Mouse (Mus musculus): ENCODE results near the gene Rnf114.

The Rnf114 gene

DNA sequence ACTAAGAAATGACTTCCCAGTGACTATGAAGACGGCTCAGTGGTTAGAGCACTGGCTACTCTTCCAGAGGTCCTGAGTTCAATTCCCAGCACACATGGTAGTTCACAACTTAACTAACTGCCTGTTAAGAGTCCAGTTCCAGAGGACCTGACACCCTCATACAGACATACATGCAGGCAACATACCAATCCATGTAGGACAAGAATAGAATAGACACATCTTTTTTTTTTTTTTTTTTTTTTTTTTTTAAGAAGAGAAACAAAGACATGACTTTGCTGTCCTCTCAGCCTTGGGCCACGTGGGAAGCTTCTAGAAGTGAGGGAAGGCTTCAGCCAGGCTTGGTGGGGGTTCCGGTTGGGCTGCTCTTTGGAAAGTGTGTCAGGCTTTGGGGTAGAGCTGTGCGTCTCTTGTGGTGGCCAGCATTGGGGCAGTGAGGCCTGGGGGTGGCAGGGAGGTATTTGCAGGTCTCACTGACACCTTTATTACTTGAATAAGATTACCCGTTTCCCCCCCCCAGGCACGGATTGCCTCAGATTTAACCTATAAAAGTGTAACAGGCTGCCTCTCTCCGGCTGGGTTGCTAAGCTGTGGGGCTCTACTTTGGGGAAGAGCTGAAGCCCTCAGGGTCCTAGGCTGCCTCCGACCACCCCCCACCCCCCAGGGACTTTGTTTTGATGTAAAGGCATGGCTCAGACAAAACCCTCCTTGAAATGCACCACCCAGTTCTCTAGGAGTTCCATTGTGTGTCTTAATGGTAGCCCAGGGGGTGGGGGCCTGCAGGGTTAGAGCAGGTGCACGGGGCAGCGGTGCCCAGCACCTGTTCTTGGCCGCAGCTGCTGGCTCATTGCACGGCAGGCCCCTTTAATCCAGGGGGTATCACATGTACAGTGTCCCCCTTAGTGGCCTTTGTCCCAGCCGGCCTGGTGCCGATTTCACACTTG lies 47.4 kb downstream of the Rnf114 start:
- DNase-seq (ENCODE audit: low read depth in 1 of 2, low spot score in 2 of 2): no peak

DNA sequence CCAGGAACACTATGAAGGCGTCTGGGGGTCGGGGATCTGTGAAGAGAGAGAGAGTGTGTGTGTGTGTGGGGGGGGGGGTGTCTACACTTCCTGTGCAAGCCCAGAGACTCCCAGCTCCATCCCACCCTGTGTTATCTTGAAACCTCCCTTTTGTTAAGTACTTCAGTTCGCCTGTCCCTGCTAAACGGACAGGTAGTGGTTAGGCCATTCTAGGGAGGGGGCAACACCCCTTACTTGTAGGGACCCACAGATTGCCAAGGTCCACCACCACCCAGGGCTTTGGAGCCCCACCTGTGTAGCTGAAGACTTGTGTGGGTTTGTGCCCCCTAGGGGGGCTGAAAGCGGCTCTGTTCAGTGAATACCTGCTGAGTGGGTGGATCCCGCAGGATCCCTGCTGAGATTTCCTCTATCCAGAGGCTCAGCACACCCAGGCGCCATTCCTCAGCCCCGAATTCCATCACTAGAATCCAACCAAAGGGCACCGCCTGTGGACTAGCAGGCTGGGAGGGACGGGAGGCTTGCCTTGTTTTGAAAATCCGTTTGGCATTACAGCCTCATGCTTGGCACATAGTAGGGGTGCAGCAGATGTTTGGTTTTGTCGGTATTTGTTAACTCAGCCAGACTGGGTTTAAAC lies 48.1 kb downstream of the Rnf114 start:
- no peak for DNase-seq (ENCODE audit: low read depth in 1 of 2, low spot score in 2 of 2)

DNA sequence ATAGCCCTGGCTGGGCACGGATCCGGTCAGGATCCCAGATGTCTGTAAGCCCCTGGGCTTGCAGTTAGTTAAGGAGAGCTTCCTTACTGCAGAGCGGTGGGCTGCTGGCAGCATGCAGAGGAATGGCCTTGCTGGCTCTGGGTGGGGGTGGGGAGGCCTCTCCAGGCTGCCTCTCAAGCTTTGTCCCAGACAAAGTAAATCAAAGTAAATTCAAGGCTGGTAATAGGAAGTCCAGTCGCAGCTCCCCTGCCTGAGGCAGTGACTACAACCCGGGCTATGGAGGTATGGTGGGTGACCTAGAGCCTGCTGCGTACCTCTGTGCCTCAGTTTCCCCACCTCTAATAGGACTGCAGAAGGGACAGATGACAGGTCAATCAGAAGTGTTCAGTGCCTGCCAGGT lies 48.9 kb downstream of the Rnf114 start:
- DNase-seq (ENCODE audit: low read depth in 1 of 2, low spot score in 2 of 2): no peak

DNA sequence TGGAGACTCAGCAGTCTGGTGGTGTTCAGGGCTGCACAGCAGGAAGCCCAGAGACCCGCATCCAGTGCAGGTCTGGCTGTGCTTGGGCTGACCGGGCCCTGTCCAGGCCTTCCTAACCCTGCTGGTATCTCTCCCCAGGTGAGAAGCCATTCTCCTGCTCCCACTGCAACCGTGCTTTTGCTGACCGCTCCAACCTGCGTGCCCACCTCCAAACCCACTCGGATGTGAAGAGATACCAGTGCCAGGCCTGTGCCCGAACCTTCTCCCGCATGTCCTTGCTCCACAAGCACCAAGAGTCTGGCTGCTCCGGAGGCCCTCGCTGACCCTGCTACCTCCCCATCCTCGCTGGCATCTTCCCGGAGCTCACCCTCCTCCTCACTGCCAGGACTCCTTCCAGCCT lies 49.3 kb downstream of the Rnf114 start:
- DNase-seq (ENCODE audit: low read depth in 1 of 2, low spot score in 2 of 2): no peak

DNA sequence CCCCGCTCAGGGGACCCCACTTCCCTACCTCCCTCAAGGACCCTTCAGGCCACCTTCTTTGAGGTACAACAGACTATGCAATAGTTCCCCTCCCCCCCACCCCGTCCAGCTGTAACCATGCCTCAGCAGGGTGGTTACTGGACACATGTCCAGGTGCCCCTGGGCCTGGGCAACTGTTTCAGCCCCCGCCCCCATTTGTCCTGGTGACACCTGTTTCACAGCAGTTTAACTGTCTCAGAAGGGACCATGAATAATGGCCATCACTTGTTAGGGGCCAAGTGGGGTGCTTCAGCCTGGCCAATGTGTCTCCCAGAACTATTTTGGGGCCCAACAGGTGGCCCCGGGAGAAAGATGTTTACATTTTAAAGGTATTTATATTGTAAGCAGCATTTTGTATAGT lies 49.9 kb downstream of the Rnf114 start:
- DNase-seq (ENCODE audit: low read depth in 1 of 2, low spot score in 2 of 2): no peak

DNA sequence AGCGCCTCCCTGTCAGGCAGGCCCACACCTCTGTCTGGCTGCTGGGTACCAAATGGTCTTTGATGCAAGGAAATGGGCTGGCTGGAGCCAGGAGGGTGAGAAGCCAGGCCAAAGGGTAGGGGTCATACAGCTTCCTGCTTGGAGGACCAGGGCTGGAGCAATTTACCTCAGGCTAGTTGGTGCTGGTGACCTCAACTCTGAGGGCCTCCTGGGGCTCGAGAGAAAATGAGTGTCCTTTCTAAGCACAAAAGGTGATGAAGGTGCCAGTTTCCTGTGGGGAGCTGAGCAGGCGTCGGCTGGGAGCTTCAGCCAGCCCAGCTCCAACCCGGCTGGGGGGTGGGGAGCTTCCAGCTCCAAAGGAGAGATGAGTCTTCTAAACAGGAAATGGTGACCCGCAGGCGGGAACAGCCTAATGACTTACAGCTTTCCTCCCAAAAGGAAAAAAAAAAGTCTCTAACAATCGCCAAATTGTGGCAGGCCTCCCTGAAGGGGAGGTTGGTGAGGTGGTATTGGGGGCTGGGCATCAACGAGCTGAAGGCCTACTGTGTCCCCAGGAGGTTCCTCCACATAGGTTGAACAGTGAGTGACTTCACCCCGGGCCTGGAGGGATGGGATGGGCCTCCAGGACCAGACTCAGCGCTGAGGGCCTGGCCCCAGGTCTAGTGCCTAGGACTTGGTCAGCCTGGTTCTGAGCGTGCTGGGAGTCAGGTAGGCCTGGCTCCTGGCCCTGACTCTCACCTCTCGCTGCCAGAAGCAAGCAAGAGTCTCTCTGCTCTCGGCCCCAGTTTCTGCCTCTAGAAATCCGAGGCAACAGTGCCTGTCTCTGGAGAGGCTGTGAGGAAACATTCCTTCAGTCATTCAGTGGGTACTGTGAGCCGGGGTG lies 50.9 kb downstream of the Rnf114 start:
- DNase-seq (ENCODE audit: low read depth in 1 of 2, low spot score in 2 of 2): no peak

DNA sequence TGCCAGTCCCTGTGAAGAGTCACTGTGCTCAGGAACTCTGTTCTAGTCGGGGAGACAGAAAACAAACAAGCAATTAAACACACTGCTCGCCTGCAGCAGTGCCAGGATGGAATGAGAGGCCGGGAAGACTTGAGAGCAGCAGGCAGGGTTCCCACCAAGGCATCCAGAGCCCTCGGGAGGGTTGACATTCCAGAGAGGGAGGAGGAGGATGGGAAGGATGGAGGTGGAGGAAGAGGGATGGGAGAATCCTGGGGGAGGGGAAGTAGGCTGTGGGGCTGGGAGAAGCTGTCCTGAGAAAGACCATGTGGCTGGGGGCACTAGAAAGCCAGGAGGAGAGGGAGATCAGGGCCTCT lies 51.5 kb downstream of the Rnf114 start:
- DNase-seq (ENCODE audit: low read depth in 1 of 2, low spot score in 2 of 2): no peak

DNA sequence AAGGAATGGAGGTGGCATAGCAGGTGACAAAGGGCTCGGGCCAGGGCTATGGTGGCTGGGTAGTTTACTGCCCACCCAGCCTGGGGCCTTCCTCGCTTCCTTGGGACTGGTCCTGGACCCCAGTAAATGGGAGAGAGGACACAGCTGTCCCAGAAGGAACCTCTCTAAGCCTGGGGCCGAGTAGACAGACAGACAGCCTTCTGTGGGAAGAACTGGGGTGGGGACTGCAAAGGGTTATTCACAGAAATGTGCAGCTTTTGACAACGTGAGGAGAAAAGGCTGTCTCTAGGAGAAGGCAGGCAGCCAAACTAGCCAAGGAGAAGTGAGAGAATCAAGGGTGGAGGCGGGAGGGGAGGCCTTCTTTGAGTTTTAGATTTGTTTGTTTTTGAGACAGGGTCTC lies 52.0 kb downstream of the Rnf114 start:
- DNase-seq (ENCODE audit: low read depth in 1 of 2, low spot score in 2 of 2): no peak

DNA sequence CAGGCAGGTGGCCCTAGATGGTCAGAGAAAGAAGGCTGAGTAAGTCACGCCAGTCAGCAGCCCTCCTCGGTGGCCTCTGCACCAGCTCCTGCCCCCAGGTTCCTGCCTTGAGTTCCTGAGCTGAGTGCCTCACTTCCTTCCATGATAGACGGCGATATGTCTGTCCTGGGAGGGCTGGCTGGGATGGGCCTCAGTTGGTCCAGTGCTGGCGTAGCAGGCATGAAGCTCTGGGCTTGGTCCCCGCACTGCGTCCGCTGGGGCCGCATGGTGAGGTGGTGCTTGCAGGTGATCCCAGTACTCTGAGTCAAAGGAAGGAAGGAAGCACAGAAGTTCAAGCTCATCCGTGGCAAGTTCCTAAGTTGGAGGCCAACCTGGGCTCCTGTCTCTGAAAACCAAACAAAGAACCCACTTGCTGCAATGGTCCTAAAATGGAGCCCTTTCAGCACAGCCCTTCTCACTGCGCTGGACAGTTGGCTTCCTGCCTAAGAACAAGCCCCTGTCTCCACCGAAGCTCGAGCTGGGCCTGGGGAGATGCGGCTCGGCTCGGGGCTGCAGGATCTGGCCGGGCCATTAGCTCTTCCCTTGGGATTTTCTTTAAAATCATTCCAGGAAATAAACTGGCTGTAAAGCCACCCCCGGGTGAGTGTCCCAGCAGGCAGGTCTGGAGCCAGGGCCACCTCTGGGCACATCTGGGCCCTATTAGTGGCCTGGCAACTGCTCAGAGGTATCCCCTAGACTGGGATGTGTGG lies 54.2 kb downstream of the Rnf114 start:
- DNase-seq (ENCODE audit: low read depth in 1 of 2, low spot score in 2 of 2): no peak

DNA sequence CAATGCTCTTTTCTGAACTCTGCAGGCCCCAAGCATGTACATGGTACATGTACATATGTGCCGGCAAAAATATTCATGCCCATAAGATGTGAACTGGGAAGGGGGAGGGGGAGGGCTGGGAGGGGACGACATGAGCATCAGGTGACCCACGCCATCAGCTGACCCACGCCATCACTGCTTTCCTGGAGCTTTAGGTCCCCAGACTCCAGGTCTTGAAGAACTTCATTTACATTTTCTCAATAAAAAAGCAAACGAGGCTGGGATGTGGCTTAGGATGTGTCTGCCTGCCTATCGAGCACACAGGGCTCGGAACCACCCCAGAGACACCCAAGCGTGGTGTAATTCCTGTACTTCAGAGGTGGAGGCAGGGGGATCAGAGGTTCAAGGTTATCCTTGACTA lies 55.0 kb downstream of the Rnf114 start:
- no peak for DNase-seq (ENCODE audit: low read depth in 1 of 2, low spot score in 2 of 2)

DNA sequence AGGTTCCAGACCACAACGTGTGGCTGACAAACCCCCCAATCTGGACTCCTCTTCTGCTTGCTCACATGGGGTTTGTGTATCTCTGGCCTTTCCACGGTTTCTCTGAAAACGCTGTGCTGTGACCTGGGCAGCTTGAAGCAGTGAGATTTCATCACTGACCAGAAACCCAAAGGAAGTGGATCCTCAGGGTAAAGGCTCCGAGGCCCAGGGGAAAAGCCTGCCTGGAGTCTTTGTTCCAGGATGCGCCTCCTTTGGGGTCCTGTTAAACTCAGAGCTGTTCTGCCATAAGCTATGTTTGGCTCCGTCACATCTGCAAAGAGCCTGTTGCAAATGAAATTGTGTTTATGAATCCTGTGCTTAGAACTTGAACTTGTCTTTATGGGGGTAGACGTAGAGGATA lies 56.5 kb downstream of the Rnf114 start:
- DNase-seq (ENCODE audit: low read depth in 1 of 2, low spot score in 2 of 2): no peak

DNA sequence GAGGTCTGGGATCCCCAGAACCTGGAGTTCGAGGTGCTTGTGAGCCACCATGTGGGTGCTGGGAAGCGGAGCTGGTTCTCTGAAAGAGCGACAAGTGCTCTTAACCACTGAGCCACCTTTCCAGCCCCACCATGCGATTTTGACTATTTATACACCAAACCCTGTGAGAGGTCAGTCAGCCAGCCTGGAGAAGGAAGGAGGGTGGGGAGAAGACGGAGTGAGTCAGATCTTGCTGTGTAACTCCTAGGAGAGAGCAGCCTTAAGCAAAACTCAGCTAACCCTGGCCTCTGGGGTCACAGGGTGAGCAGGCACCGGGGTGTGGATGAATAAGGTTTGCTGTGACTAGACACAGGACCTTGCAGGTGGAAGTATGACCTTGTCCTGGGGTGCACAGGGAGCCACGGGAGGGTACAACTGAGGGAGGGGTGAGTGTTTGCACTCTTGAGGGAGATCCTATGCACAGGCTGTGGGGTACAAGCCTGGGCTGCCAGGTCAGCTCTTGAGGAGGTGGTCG lies 58.0 kb downstream of the Rnf114 start:
- no peak for DNase-seq (ENCODE audit: low read depth in 1 of 2, low spot score in 2 of 2)

DNA sequence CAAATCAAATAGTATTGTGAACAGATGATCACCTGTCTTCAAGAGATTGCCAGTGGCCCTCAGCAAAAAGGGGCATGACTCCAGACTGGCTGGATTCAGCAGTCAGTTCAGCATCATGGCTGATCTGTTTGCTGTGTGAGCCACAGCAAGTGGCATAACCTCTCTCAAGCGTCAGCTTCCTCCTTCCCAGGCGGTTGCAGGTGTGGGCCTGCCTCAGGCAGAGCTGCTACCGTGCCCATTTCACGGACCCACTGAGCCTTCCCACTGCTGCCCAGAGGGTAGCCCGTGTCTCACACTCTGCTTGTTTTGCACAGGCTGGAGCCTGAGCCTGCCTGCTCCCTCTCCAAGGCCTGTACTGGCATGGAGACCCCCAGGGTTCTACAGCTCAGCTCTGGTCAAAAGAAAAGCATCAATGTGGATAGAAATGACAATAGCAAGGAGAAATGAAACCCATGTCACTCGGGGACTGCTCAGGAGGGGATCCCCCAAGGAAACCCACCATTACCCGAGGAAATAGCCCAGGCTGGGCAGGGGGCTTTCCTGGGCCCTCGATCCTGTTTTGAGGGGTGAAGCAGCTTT lies 59.0 kb downstream of the Rnf114 start:
- no peak for DNase-seq (ENCODE audit: low read depth in 1 of 2, low spot score in 2 of 2)

DNA sequence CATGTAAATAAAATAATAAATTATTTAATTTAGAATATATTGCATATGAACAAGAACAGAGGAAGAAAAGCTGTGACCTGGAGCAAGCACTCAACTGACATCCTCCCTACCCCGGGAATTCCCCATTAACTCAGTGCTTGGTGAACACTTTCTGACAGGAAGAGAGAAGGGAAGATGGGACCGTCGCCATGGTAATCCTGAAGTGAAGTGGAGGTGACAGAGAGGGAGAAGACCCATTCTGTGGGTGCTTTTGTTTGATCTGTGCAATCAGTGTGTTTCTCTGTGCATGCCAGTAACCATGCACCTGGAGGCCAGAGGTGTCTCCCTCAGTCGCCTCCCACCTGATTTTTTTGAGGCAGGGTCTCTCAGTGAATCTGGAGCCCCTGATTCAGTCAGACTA lies 59.8 kb downstream of the Rnf114 start:
- no peak for DNase-seq (ENCODE audit: low read depth in 1 of 2, low spot score in 2 of 2)

DNA sequence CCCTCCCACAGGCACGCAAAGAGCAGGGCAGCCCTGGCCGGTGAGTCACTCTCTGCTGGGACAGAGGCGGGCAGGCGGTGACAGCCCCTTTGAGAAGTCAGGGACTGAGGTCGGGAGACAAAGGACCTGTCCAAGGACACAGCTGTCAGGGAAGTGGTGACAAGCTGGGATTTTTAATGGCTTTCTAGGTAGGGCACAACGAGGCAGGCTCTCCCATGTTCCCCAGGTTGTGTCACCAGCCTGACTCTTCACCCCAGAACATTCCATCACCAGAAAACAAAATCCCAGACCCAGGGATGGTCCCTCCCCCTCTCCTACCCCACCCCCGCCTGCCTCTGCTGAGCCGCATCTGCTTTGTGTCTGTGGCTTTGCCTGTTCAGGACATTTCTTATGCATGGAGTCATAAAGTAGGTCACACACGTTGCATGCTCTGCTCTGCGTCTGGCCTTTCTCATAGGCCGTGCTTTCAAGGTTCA lies 60.5 kb downstream of the Rnf114 start:
- no peak for DNase-seq (ENCODE audit: low read depth in 1 of 2, low spot score in 2 of 2)

DNA sequence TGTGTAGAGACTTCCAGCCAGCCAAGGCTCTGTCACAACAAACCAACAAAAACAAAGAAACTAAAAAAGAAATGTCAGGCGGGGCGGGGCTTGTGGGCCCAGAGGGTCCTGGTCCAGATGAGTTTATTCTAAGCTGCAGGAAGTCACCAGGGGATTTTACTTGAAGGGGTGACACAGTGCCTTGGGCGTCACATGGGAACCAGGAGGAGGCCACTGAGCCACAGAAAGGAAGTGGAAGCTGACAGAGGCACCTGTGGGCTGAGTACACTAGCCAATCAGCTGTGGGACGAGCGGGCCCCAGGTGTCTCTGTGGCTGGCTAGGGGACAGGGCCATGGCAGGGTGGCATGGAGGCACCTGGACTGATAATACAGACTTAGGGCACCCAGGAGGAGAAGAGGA lies 63.3 kb downstream of the Rnf114 start:
- no peak for DNase-seq (ENCODE audit: low read depth in 1 of 2, low spot score in 2 of 2)

DNA sequence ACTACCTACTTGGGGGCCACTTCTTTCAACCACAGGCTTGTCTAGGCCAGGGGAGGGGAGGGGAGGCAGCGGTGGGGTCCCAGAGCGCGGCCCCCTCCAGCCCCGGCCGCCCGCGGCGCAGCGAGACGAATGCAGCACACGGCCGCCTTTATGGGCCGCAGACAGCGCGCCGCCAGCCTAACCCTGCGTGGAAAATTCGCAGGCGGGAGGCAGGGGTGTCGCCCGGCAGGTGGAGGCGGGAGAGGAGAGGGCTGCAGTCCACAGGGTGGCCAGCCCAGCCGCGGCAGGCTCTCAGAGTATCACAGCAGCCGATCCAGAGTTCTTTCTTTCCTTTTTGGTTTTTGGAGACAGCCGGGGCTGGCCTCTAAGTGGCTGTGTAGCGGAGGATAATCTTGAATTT lies 67.0 kb downstream of the Rnf114 start:
- DNase-seq (ENCODE audit: low read depth in 1 of 2, low spot score in 2 of 2): no peak

DNA sequence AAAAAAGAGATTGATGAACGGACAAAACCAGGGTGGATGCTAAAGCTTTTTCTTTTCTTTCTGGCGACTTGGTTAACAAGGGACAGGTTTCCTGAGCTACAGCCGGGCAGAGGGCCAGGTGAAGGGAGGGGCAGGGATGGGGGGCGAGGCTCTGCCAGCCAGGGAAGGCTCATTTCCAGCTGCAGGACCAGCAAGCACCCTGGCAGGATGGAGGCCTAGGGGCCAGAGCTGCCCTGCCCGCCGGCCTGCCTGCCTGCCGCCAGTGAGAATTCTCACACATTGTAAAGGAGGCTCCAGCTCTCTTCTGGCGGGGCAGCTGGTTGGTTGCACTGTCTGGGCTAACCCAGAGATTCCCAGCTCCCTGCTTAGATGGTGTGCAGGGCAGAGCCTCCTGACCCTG lies 69.7 kb downstream of the Rnf114 start:
- DNase-seq (ENCODE audit: low read depth in 1 of 2, low spot score in 2 of 2): no peak

DNA sequence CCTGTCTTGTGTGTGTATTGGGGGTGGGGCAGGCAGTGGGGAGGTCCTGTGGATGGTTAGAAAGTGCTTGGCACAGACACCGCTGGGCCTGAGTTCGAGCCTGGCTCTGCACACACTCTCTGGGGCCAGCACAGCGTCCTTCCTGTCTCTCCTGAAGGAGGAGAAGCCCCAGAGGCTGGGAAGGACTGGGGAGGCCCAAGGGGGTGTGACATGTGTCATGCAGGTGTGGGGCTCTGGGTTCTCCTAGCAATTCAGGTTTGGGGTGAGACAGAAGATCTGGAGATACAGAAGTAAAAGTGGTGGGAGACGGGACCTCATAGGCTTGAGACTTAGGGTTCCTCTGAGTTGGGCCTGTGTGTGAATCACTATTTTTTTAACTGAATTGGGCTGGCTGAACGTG lies 70.6 kb downstream of the Rnf114 start:
- no peak for DNase-seq (ENCODE audit: low read depth in 1 of 2, low spot score in 2 of 2)

DNA sequence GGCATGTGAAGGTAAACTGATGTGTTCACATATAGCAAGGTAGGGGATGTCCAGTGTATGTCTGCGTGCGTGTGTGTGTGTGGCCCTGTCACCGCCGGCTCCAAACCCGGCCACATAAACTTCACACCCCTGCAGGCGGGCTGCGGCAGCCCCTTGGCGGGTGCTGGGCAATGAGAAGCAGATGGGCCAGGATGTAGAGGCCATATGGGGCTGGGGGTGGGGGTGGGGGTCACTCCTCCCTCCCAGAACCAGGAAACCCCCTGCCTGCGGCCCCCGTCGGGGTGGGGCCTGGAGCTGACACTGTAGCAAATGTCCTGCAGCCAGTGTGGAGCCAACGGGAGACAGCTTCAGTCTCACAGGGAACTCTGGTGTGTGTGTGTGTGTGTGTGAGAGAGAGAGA lies 71.3 kb downstream of the Rnf114 start:
- no peak for DNase-seq (ENCODE audit: low read depth in 1 of 2, low spot score in 2 of 2)

All from monocyte, adult 2 months (primary cell).